31 mouse cellular contexts compared by ENCODE assay signal in genomic region chr1:43809351-43809750, GRCm38 (mm10).
"Had no signal": no experiment of that assay in that cellular context is flagged by ENCODE, and none has a peak within 500 bp of the region (broad histone marks: within the 10 kb centered on the region; RNA-seq: fewer than 3 reads in every experiment).

No protein-coding gene starts in this region.

- H3K4me1 ChIP-seq: limb, embryonic 10.5 days; limb, embryonic 15.5 days; lung, embryonic 15.5 days; midbrain, embryonic 10.5 days; midbrain, embryonic 12.5 days; midbrain, embryonic 13.5 days; midbrain, embryonic 15.5 days had no signal

- H3K36me3 ChIP-seq: limb, embryonic 15.5 days; lung, embryonic 15.5 days; midbrain, embryonic 15.5 days had no signal

- DNase-seq: left cerebral cortex, postnatal 4 days; liver; liver, embryonic 13.5 days; liver, postnatal 0 days; lung, adult 18-20 months; lung, adult 2 months; lung, embryonic 14.5 days; lung, postnatal 10 days; lung, postnatal 14 days; lung, postnatal 36 days; lung, postnatal 4 days; midbrain, embryonic 14.5 days had no signal

- H3K27me3 ChIP-seq: limb, embryonic 12.5 days; limb, embryonic 13.5 days; limb, embryonic 15.5 days; liver, embryonic 12.5 days; liver, embryonic 13.5 days; liver, embryonic 15.5 days; lung, embryonic 15.5 days; megakaryocyte, embryonic 14.5 days; midbrain, embryonic 12.5 days; midbrain, embryonic 13.5 days; midbrain, embryonic 15.5 days had no signal

- H3K9ac ChIP-seq: limb, embryonic 12.5 days; limb, embryonic 13.5 days; limb, embryonic 15.5 days; liver, embryonic 12.5 days; liver, embryonic 13.5 days; liver, embryonic 14.5 days; liver, embryonic 15.5 days; liver, postnatal 0 days; lung, embryonic 14.5 days; lung, embryonic 15.5 days; midbrain, embryonic 12.5 days; midbrain, embryonic 13.5 days; midbrain, embryonic 15.5 days had no signal

- ATAC-seq: liver, embryonic 12.5 days; liver, postnatal 0 days; lung, postnatal 0 days; midbrain, embryonic 13.5 days; midbrain, embryonic 15.5 days; midbrain, embryonic 16.5 days had no signal

- H3K4me3 ChIP-seq: limb, embryonic 10.5 days; limb, embryonic 12.5 days; limb, embryonic 13.5 days; limb, embryonic 15.5 days; liver, embryonic 12.5 days; liver, embryonic 13.5 days; liver, embryonic 15.5 days; lung, embryonic 15.5 days; megakaryocyte, embryonic 14.5 days; midbrain, embryonic 10.5 days; midbrain, embryonic 12.5 days; midbrain, embryonic 13.5 days; midbrain, embryonic 15.5 days; myocyte had no signal

- H3K27ac ChIP-seq: limb, embryonic 10.5 days; limb, embryonic 12.5 days; limb, embryonic 13.5 days; limb, embryonic 15.5 days; liver, embryonic 12.5 days; liver, embryonic 13.5 days; liver, embryonic 14.5 days; liver, embryonic 15.5 days; lung, embryonic 15.5 days; macrophage; midbrain, embryonic 10.5 days; midbrain, embryonic 12.5 days; midbrain, embryonic 13.5 days; midbrain, embryonic 15.5 days had no signal

- H3K4me2 ChIP-seq: limb, embryonic 12.5 days; limb, embryonic 13.5 days; limb, embryonic 15.5 days; liver, embryonic 11.5 days; liver, embryonic 12.5 days; liver, embryonic 13.5 days; liver, embryonic 15.5 days; lung, embryonic 14.5 days; lung, embryonic 15.5 days; midbrain, embryonic 11.5 days; midbrain, embryonic 12.5 days; midbrain, embryonic 13.5 days; midbrain, embryonic 15.5 days had no signal

- H3K9me3 ChIP-seq: limb, embryonic 10.5 days; limb, embryonic 13.5 days; limb, embryonic 15.5 days; liver, embryonic 12.5 days; liver, embryonic 13.5 days; liver, embryonic 15.5 days; lung, embryonic 15.5 days; midbrain, embryonic 13.5 days; midbrain, embryonic 15.5 days had no signal
